Mouse (Mus musculus): ENCODE measurements around the gene Wwox.

The Wwox gene

GRCm38 (mm10) chr8:115109309-115109708 is 669.9 kb downstream of the Wwox start:
- DNase-seq (ENCODE audit: low spot score) = no peak

GRCm38 (mm10) chr8:115110423-115110822 is 671.0 kb downstream of the Wwox start:
- no peak for DNase-seq (ENCODE audit: low spot score)

DNA sequence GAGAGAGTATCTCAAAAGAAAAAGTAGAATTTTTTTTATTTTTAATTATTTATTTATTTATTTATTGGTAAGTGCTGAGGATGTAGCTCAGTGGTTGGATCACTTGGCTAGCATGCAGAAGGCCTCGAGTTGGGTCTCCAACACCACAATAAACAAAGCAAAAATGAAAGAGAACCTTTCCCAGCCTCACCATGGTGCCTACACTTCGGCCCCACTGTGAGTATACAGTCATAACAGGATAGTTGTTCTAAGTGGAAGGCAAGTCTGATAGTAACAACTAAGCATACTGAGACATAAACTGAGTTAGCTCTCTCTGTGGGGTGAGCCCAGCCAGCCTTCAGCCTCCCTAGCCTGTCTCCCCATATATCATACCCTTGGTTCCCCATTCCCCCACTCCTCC is 672.6 kb downstream of the Wwox start:
- no peak for DNase-seq (ENCODE audit: low spot score)

GRCm38 (mm10) chr8:115114498-115114897 is 675.0 kb downstream of the Wwox start:
- no peak for DNase-seq (ENCODE audit: low spot score)

DNA sequence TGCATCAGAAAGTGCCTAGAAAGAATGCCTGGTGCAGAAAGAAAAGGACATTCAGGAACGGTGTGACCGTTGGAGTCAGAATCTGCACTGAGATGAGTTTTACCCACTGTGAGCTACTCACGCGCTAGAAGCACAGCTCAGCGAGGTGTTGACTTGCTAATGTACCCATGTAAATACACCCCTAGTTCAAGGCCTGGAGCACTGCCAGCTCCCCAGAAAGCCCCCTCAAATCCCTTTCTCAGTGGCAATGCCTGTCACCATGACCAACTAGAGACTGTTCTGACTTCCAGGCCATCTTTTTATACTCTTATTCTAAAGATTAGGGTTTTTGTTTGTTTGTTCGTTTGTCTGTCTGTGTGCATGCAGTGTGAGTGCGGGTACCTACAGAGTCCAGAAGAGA is 686.6 kb downstream of the Wwox start:
- DNase-seq (ENCODE audit: low spot score) = no peak

- DNase-seq (ENCODE audit: low spot score) = no peak
Observed at GRCm38 (mm10) chr8:115126674-115127073, 687.2 kb downstream of the Wwox start.

GRCm38 (mm10) chr8:115129307-115129706 is 689.9 kb downstream of the Wwox start:
- DNase-seq (ENCODE audit: low spot score) = no peak

GRCm38 (mm10) chr8:115133119-115133518 is 693.7 kb downstream of the Wwox start:
- no peak for DNase-seq (ENCODE audit: low spot score)

- DNase-seq (ENCODE audit: low spot score) = no peak
Observed at GRCm38 (mm10) chr8:115133711-115134218, 694.3 kb downstream of the Wwox start.

DNA sequence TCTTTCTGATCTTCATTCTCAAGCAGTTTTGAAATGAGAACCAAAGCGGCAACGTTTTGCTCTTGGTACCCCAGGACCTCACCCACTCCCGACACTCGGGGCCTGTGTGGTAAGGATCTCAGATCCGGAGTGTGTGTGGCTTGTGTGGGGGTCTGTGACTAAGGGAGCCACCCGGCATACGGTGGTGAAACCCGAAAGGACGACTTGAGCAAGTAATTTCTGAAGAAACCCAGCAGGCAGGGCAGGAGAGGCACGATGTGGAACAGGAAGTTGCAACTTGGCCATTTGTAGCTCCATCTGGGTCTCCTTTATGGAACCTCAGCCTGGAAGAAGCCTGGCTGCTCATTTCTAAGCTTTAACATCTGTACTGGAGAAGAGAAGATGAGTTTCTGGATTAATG is 697.4 kb downstream of the Wwox start:
- DNase-seq (ENCODE audit: low spot score) = no peak

- DNase-seq (ENCODE audit: low spot score) = no peak
Observed at GRCm38 (mm10) chr8:115141614-115142013, 702.2 kb downstream of the Wwox start.

- DNase-seq (ENCODE audit: low spot score) = no peak
Observed at GRCm38 (mm10) chr8:115143530-115144320, 704.3 kb downstream of the Wwox start.

DNA sequence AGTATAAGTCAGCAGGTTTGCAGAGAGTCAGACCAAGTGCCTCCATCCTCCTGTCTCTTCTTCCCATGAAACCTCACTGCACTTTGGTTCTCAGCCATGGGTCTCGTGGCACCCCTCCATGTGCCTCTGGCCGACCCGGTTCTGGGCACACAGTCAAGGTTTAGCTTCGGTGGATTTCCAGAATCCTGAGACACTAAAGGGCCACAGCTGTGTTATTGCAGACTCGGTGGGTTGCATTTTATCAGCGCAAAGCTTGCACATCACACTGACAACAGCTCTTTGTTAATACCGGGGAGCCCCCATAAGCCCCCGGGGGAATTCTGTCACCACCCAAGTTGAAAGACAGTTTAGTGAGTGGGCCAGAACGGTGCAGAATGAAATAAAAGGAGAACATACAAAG is 707.6 kb downstream of the Wwox start:
- no peak for DNase-seq (ENCODE audit: low spot score)

DNA sequence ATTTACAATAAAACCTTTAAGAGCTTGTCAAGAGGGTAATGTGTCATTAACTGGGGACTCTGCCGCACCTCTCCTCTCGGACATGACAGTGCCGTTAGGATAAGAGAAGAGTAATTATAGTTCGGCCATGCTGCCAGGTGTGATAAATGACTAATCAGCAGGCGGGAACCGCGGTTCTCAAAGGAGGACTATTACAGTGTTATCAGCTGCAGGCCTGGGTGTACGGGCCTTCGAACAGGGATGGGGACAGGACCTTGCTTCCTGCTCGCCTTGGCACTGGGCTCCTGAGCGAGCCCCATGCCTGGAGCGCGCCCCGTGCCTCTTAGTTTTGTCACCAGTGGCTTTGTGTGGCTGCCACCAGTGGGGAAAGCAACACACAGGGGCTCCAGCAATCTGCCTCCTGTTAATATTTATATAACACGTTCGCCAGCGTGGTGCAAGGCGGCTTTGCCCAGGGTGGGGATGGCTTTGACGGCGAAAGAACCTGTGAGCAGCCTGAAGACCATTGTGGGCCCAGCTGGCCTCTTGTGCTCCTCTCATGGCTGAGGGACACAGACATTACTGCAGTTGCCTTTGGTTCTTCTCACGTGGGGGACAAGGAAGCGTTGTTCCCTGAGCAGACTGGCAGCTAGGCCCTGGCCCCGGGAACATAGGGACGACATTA is 711.1 kb downstream of the Wwox start:
- DNase-seq (ENCODE audit: low spot score) = no peak

DNA sequence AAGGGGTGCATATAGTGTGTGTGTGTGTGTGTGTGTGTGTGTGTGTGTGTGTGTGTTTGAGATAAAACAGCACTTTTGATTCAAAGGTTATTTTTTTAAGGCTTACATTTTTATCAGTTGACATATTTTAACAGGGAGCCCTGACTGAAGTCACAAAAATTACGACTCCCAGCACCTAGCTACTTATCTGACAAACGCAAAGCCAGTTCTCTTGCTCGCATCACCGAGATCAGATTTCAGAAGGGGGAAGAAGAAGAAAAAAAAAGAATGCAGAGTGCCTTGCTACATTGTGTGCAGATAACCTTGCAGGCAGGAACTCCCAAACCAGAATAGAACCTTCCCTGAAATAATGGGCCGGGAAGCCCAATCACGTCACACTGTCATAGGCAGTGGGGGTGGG is 712.0 kb downstream of the Wwox start:
- no peak for DNase-seq (ENCODE audit: low spot score)

- DNase-seq (ENCODE audit: low spot score) = no peak
Observed at GRCm38 (mm10) chr8:115154096-115154495, 714.6 kb downstream of the Wwox start.

DNA sequence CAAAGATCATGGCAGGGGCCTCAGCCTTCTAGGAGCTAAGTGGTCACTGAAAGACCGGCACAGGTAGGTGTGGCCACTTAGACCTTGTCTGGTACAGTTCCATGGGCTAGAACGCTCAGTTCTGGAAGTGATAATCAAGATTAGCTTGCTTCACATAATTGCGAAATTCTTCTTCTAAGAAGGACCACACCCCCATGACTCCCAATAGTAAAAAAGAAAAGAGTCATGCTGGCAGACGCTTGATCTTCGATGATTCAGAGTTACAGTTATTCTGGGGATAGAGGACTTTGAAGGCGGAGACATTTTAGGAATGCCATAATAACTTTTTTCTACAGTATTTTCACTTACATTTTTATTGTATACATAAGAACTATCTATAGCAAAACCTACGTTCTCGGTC is 716.7 kb downstream of the Wwox start:
- DNase-seq (ENCODE audit: low spot score) = peak; percentile 31

- DNase-seq (ENCODE audit: low spot score) = no peak
Observed at GRCm38 (mm10) chr8:115157977-115158720, 718.7 kb downstream of the Wwox start.

- DNase-seq (ENCODE audit: low spot score) = no peak
Observed at GRCm38 (mm10) chr8:115158721-115159111, 719.3 kb downstream of the Wwox start.

- peak; percentile 8 for DNase-seq (ENCODE audit: low spot score)
Observed at GRCm38 (mm10) chr8:115159208-115159607, 719.8 kb downstream of the Wwox start.

DNA sequence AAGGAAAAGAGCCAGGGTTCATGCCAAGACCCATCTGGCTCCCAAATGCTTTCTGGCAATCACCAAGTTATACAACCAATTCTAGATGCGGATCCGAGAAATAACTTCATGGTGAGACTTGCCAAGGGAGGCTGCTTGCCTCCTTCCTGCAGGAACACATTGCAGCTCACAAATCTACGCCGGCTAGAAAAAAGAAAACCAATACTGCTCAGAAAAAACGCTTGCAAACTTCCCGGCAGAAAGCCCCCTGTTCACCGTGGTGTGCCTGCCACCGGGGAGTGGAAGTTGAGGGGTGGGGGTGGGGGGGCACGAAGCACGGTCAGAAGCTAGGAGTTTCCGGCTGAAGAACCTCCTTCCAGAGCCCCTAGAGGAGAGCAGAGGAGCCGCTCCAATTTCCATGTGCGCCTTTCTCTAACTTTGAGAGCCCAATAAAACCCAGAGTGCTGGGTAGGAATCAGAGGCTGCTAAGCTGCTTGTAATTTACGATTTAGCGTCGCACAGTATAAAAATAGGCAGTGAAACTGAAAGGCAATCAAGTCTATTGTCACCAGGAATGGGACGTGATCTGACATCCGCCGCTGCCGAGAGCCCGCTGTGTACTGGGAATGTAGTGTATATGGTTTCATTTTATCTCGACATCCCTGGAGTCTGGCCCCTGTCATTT is 720.4 kb downstream of the Wwox start:
- DNase-seq (ENCODE audit: low spot score) = peak; percentile 21

GRCm38 (mm10) chr8:115160407-115160806 is 721.0 kb downstream of the Wwox start:
- no peak for DNase-seq (ENCODE audit: low spot score)

All from lung, postnatal 25 days (tissue).